Mouse (Mus musculus) monocyte, adult 5-6 weeks (primary cell): ENCODE measurements around the gene Mcub. TPM values are rescaled to one million over a fixed set of nuclear protein-coding genes. Genes with fewer than 3 reads are reported as not detected.
A peak's percentile ranks its signal among the peaks of the same experiment; 100 is the strongest.

Experiments used
- ATAC-seq: fragments of 153-309, 156-312 bp; replicated peaks from 2 replicates; pipeline ENCODE4 v1.8.0; 2017; ENCODE audit warnings: mild to moderate bottlenecking; ENCODE audit not compliant: low TSS enrichment, insufficient number of reproducible peaks, severe bottlenecking, poor library complexity, low FRiP score
- total RNA-seq: library from RNA; stranded (forward); fragments of 200-1000, 200-491, 200-594 nt; gene quantifications from 3 replicates; pipeline ENCODE4 v1.2.3, GENCODE M21; 2017

Mcub gene
- 28.2 to 53.7 TPM (median 52.6 TPM) in 3 replicates for total RNA-seq

DNA sequence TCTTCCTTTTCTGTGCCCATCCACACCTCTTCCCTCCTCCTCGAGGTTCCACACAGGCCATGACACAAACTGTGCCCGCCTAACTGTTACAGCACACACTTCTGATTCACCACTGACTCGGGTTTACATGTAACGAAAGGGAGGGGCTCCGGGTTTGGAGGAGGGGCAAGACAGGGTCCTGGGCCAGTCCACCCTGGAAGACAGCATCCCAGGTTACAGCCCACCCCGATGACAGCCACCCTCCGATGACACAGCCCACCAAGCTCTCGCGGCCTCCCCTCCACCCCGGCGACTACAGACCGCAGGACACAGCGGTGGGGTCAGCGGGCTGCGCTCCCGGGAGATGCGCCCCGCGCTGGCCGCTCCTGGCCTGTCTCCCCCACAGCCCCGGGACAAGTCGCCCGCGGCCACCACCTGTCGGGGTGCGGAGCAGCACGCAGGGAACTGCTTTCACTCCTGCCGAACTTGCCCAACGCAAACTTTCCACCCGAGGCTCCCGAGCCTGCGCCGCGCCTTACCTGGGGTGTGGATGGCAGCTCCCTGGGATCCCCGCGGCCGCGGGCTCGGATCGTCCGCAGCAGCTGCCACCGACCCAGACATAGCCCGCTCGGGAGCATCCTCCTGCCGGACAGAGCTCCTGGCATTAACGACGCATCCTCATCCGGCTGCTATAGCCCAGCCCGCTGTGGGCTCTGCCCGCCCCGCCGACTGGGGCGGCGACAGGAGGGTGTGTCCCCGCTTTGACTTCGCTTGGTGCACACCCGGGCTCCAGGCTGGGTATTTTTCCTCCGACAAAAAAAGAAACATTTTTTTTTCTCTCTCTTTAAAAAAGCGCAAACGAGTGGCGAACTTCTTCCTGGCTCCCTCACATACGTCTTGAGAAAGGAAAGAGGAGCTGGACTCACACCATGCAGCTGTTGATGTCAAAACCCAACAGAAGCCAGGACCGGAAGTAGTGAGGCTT lies at the start of gene Mcub:
Mcub (minus strand) TSS at position 775 of the 964 bp plus-strand sequence.
- peak; percentile 87 for ATAC-seq

DNA sequence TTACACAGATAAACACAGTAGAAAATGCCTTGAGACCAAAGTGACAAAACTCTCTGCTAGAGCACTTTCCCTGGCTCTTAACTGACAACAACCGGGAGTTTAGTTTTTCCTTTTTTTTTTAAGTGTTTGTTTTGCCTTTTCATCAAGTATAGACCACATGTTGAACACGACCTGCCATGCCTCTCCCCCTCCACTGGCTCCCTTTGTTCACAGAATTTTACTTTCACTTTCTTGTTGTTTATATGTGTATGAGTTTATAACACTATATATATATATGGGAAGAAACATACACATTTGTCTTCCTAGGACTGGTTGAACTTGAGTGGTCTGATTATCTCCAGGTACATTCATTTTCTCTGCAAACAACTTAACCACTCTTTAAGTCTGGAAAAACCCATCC lies 42.9 kb upstream of the Mcub start:
- no peak for ATAC-seq

DNA sequence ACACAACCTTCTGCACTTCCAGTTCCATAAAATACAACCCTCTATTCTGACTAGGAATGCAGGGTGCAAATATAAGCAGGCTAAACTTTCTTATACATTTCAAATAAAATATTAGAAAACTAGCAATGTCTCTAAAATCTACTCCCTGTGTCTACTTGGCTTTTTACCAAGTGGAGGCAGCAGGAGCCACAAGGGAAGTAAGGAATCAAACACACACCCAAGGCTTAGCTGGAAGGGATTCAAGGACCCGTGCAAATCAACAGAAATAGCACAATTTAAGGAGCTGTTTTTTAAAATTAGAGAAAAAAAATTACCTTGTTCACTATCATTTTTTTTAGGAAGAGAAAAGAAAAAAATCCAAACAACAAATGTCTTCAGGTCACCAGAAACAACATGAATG lies 41.2 kb upstream of the Mcub start:
- no peak for ATAC-seq

DNA sequence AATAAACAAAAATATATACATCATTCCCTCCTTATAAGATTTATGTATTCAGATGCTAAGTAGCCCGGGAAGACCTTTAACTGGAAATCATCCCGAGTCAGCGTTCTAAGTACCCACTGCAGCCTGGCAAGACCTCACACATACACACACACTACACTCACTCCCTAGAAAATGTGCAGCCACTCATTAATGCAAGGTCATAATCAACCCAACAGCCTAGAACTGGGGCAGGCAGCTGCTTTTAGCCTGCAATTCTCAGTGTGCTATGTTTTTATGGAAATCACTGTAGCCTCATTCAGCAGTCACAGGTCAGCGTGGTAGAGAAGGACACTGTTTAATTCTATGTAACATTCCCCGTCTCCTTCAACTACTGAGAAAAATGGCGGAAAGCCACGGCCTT lies 36.1 kb upstream of the Mcub start:
- no peak for ATAC-seq

DNA sequence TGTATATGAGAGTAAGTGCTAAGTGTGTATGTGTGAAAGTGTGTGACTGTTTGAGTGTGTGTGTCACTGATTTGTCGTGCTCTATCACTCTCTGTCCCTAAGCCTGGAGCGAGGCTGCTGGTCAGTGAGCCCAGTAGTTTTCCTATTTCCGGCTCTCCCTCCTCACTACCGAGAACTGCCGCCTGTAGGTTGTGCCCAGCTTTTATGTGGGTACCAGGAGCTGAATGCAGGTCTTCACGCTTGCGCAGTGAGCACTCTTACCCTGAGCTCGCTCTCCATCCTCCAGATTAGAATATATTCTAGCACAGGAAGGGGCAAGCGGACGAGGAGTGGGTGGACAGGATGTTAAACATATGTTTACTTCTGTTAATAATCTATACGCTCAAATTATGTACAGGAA lies 30.9 kb upstream of the Mcub start:
- ATAC-seq, result no peak

DNA sequence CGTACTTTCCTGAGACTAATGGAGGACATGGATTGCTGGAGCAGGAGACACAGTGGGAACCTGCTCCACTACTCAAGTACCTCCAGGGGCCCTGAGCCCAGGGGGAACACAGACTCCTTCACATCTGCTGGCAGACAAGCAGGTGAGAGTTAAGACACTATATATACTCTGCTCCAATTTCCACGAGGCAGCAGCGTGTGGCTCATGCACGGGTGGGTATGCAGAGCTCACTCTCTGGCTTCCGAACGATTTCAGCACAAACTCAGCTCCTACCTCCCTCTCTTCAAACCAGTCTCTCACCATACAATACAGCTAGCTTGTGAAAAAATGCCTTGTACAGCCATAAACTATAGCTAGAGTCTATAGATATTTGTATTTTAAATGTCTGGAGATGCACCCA lies 28.5 kb upstream of the Mcub start:
- ATAC-seq, result no peak

DNA sequence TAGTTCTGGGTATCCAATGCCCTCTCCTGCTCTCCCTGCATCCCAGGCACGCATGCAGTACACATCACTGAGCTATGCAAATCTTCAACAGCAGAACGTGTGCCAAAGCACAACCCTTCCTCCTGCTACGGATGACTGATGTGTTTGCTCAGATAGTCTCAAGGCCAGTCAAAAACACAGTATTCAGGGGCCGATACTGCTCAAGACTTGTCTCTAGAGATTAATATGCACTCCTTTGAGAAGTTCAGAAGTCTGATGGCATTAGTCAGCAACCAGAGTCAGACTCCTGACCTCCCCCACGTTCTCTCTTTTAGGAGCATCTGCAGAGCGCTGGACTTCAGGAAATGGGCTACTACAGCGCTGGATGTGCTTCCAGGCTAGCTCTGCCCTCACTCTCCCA lies 28.0 kb upstream of the Mcub start:
- no peak for ATAC-seq

DNA sequence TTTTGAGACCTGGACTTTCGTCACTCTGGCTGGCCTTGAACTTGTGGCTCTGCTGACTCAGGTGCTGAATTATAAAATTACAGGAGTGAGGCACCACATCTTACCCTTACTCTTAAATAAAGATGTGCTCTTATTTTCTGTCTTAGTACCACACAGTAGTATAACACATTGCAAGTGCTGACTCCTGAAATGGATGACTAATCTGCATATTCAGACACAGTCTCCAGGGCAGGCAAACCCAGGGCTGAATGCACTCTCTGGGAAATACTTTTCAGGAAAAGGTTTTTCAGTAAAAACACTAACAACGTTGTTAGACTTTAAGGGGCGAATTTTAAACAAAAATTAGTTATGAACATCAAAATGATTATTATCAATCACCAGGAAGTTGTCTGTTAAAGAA lies 27.3 kb upstream of the Mcub start:
- no peak for ATAC-seq

DNA sequence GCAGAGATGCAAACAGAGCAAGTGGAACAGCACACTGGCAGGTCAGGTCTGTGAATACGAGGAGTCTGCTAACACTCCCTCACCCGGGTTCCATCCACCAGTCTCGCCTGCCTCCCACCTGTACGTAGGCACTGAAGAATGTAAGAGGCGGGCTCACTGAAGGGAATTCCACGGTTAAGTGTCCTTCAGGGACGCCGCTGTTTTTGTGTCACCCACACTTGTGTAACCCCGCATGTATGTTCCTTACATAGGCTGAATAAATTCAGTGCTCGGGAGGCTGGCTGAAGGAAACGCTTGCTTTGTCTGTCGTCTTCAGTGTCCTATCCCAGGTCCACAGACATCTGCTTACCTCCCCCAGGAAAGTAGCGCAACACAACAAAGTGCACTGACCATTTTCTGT lies 17.3 kb upstream of the Mcub start:
- no peak for ATAC-seq

DNA sequence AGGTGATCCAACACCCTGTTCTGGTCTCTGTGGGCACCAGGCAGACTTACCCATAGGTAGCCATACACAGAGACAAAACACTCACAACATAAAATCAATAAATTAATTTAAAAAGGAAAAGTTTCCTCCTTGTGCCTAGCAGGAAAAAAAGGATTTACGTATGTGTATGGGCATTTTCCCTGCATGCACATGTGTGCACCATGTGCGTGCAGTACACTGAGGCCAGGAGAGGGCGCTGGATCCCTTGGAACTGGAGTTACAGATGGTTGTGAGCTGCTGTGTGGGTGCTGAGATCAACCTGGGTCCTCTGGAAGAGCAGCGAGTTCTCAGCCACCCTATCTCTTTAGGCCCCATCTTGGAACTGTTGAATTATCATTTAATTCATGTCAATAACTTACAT lies 15.3 kb upstream of the Mcub start:
- ATAC-seq, result no peak

DNA sequence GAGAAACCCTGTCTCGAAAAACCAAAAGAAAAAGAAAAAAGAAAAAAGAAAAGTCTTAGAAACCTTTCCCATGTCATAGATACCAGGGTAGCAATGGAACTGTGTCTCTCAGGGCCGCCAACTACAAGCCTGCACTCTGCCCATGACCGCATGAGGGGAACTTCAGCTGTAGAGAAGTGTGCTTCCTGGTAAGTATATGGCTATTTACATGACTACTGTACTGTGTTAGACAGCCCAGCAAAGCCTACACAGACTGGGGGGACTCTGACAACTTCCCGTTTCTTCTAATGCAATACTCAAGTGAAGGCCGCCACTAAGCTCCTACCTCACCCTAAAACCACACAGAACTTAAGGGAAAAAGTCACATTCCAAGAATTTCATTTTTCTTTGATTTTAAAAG lies 14.8 kb upstream of the Mcub start:
- ATAC-seq, result no peak

DNA sequence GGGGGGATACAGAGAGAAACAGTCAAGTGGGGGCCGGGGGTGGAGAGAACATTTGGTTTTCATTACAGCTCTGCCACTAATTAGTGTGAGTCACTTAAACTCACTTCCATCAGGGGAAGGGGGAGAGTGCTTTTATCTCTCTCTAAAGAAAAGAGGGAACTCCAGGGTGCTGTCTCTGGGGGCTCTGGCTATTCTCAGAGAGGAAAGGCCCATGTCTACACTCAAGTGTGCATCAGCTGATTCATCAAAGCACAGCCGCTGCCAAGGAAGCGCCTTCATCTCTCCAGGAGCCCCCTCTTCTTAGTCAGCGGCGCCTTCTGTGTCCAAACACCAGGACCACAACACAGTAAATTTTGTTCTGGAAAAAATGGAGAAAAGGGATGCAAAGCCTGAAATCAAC lies 12.3 kb upstream of the Mcub start:
- no peak for ATAC-seq

DNA sequence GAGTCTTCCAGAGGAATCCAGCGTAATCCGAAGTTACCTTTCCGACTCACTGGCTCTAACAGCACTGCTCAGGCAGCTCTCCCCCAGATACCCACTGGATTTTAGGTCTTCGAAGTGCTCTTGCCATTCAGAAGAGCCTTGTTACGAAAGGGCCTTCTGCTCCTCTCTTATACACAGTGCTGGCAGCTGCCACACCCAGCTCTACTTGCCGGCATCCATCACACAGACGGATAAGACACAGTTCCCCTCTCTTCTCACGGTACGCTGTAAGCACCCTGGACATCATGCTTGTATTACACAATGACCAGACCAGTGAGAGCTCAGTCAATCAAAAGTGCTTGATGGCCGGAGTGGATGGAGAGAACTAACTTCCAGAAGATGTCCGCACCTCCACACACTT lies 11.8 kb upstream of the Mcub start:
- ATAC-seq, result no peak

DNA sequence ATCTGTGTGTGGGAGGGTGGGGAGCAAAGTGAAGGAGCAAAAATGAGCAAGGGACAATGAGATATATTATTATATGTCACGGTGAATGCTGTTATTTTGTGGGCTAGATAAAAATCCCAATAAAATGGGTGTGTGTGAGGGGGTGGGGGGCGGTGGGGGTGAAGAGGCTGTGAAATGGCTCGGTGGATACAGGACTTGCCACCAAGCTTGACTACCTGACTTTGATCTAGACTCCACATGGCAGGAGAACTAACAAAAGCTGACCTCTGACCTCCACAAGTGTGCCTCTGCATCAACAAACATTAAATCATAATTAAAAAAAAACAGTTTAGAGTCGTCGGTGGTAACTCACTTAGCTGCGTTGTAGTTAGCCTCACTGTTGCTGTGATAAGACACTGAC lies 9.5 kb upstream of the Mcub start:
- no peak for ATAC-seq

DNA sequence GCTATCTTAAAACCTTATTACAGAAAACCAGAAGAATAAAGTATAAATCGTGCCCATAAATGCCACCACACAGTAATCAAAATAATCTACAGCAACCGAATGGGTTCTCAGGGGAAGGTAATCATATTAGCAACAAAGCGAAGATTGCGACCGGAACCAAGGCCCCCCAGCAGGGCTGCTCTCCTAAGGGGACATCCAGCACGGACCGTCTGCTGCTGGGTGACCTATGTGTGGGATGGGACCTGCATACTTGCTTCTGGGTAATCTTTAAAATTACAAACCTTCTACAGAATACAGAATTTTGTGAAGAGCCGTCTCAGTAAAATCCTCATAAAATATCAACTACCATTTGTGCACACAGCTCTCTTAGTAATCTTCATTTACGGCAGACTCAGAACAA lies 8.7 kb upstream of the Mcub start:
- no peak for ATAC-seq

DNA sequence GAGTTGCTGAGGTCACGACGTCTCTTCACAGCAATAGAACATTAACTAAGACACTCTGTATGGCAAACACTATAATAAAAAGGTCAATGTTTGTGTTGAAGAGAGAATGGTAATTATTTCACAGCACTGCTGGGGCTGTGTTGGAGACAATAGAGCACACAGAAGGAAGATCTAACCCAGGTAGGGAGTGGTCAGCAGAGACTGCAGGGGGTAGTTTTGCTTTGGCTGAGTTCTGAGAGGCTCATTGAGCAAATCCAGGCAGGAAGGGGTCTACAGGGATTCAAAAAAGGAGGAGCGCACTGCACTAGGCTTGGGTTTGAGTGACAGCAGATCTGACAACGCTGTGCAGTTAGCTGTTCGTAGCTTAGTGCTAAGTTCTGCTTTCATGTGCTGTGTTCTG lies 6.3 kb upstream of the Mcub start:
- no peak for ATAC-seq

DNA sequence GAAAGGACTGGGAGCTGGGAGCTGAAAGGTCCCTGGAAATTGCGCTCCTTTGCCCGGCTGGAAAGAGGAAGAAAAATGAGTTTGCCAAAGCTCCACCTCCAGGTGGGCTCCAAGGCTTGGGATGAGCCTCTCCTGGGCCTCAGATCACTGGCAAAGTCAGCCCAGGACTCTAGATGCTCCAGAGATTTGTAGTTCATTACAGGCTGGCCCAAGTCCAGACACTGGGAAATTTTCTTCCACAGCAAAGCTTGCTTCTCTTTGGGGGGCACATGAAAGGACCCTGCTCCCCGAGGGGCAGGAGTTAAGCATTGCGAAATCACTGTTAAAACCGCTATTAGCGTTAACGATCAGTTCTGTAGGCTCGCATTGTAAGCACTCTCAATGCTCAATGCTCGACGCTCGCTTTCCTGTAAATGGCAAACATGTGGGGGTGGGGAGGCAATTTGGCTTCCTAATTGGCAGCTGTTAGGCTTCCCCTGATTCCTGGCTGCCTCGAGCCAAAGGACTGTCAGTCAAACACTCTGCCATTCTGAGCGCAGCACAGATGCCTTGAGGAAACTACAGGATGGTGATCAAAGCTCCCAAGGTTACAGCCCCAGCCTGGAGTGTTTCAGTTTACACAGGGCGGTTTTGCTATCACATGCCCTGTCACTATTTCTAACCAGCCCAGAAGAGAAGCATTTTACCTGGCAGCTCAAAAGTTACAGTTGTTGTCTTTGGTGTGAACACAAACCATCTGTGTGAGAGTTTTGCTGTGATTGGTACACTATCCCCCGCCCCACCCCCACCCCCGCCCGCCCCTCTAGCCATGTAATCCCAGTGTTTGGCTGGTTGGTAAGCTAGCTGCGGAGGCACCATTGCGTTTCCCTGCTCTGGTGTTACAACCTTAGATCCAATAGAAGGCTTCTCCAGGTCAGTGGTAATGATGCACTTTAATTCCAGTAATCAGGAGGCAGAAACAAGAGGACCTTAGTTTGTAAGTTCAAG lies 816 bp upstream of the Mcub start:
- ATAC-seq, result no peak

DNA sequence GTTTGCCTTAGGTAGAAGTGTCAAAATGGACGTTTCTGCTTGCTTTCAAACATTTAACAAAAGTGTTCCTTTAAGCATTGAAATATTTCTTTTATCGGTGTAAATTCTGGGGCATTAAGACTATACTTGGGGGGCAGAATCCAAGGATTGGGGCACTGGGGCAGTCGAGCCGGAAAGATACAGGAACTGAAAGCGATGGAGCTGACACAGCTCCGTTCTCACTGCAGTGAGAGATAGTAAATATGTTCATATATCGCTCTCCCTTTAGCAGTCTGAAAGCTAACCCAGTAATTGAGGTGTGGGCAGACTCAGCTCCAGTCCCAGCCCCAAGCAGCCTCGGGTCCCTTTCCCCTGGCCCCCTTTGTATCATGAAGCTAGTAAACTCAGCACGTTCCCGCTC lies 975 bp downstream of the Mcub start:
- ATAC-seq, result no peak; the same call in 1 of the 2 replicates

DNA sequence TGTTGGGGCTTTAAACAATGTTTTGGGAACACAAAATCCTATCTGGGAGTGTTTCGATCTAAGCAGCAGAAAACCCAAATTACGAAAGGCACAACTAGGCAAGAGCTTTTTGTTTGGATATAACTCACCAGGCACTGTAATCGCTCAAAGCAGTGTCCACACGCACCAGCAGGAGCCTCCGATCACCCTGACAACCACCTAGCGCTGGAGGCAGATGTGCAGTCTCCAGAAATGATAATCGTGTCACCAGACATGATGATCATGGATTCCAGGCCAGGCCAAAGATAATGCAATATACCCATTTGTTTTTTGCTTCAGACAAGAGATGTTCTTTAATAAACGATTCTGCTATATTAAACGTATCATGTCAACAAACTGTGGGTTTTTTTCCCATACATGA lies 2.1 kb downstream of the Mcub start:
- ATAC-seq, result no peak

DNA sequence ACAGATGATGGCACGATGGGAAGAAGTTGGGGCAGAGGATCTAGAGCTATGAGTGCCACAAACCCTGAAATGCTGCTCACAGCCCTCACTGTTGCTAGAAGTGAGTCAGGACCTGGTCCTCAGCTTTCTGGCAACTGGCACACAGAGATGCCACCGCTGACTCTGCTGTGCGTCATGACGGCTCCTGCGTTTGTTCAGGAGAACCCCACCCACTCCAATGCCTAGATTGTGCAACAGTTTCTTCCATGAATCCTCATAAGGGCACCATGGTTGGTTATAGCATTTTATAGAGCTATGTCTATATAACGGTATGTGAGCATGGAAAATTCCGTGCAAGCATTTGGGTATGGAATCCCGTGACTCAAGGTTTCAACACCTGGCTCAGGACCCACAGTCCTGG lies 5.3 kb downstream of the Mcub start:
- ATAC-seq, result no peak
